Mouse (Mus musculus) adrenal gland, adult 18-20 months (tissue): ENCODE measurements around the gene Tagln3. TPM values are rescaled to one million over a fixed set of nuclear protein-coding genes. Genes with fewer than 3 reads are reported as not detected.

Source experiments
- total RNA-seq, 2 experiments: library from RNA; stranded (reverse); gene quantifications; 1 replicate in 1 of 2; 2 replicates in 1 of 2; pipeline ENCODE4 v1.2.3; 2021

The Tagln3 gene
- total RNA-seq, 2 experiments from 2014 or later = 3.4 to 4.8 TPM

Other genes with a start within 250 kb of the Tagln3 start
- gene Gm609, start 231.6 kb downstream of the Tagln3 start, total RNA-seq = under 1 TPM in 1 of 2 experiments, not detected in 1; 0.10 TPM
- gene Gm17783, start 192.6 kb downstream of the Tagln3 start, total RNA-seq = not detected
- gene Slc9c1, start 189.3 kb downstream of the Tagln3 start, total RNA-seq = not detected
- under 1 TPM in 1 of 2 experiments, not detected in 1; 0.42 TPM for gene Gcsam, start 114.2 kb downstream of the Tagln3 start, total RNA-seq
- under 1 TPM in 1 of 2 experiments, not detected in 1; 0.22 TPM for gene BC016579, start 70.5 kb downstream of the Tagln3 start, total RNA-seq
- gene Tmprss7, start 30.9 kb downstream of the Tagln3 start, total RNA-seq = under 1 TPM; 0.17 to 0.26 TPM
- gene Abhd10, start 18.3 kb upstream of the Tagln3 start, total RNA-seq = 10 to 100 TPM; 14.2 to 27.5 TPM
- 10 to 100 TPM; 13.8 to 27.4 TPM for gene Phldb2, start 229.0 kb upstream of the Tagln3 start, total RNA-seq